Mouse (Mus musculus) frontal cortex, postnatal 10 days (tissue): ENCODE results near the gene Gdnf.
A peak's percentile ranks its signal among the peaks of the same experiment; 100 is the strongest.

ENCODE experiments used
- DNase-seq, 2 experiments: peaks; one replicate each; pipeline ENCODE4 v3.0.0; 2022; ENCODE audit warnings: low spot score in 2 of 2, mixed read lengths in 1 of 2

Gene Gdnf

GRCm38 (mm10) chr15:7862890-7863289 is 52.2 kb downstream of the Gdnf start:
- no peak for DNase-seq

- peak in 1 of 2 experiments; percentile 23 for DNase-seq
These were observed 52.7 kb downstream of the Gdnf start for GRCm38 (mm10) chr15:7863328-7863727.

- no peak for DNase-seq
These were observed 54.7 kb downstream of the Gdnf start for GRCm38 (mm10) chr15:7865305-7865704.

GRCm38 (mm10) chr15:7872473-7872872 is 61.8 kb downstream of the Gdnf start:
- no peak for DNase-seq

- no peak for DNase-seq
These were observed 65.2 kb downstream of the Gdnf start for GRCm38 (mm10) chr15:7875879-7876278.

- DNase-seq = no peak
These were observed 67.2 kb downstream of the Gdnf start for GRCm38 (mm10) chr15:7877560-7878467.

- no peak for DNase-seq
These were observed 68.2 kb downstream of the Gdnf start for GRCm38 (mm10) chr15:7878861-7879260.

- no peak for DNase-seq
These were observed 69.3 kb downstream of the Gdnf start for GRCm38 (mm10) chr15:7879956-7880355.

GRCm38 (mm10) chr15:7884181-7884580 is 73.5 kb downstream of the Gdnf start:
- DNase-seq = no peak

GRCm38 (mm10) chr15:7885106-7885505 is 74.5 kb downstream of the Gdnf start:
- DNase-seq = no peak

- no peak for DNase-seq
These were observed 75.9 kb downstream of the Gdnf start for GRCm38 (mm10) chr15:7886591-7886990.
